Mouse (Mus musculus): Measurements from ENCODE around the gene Arhgap21. TPM values are rescaled to one million over a fixed set of nuclear protein-coding genes. Genes with fewer than 3 reads are reported as not detected.
A peak's percentile ranks its signal among the peaks of the same experiment; 100 is the strongest.

Gene Arhgap21
- polyA plus RNA-seq, 1 experiment from 2014 or later: 19.4 TPM

- ATAC-seq (replicated peaks; ENCODE audit: low FRiP score, low TSS enrichment, low read depth): no peak
- H3K4me3 ChIP-seq (ENCODE audit: low read depth, low read length): no peak overlapping the region
- 58% methylated on average over 8 of the region's 8 CpGs for WGBS
Measured at GRCm38 (mm10) chr2:20955376-20955775, 13.3 kb downstream of the Arhgap21 start.

GRCm38 (mm10) chr2:20952716-20953115, 16.0 kb downstream of the Arhgap21 start:
- 54% methylated on average over 4 of the region's 4 CpGs for WGBS
- H3K4me3 ChIP-seq (ENCODE audit: low read depth, low read length): no peak overlapping the region
- peak; percentile 38 for DNase-seq (ENCODE audit: low spot score)

More at GRCm38 (mm10) chr2:20955376-20955775, 13.3 kb downstream of the Arhgap21 start:
- no peak overlapping the region for H3K4me2 ChIP-seq (ENCODE audit: low read length)
- no peaks in the 10 kb centered on the region for H3K27me3 ChIP-seq (replicated peaks; ENCODE audit: control insufficient read depth, insufficient read depth, low read length)
- no peak overlapping the region for H3K9ac ChIP-seq (ENCODE audit: low read length)
- peak; percentile 50 for DNase-seq (ENCODE audit: low spot score)
- no peaks in the 10 kb centered on the region for H3K9me3 ChIP-seq (ENCODE audit: control insufficient read depth, low read length)
- no peaks in the 10 kb centered on the region for H3K36me3 ChIP-seq (ENCODE audit: control insufficient read depth, insufficient read depth, low read length)
- no peak overlapping the region for H3K27ac ChIP-seq (ENCODE audit: low read depth)
- H3K4me1 ChIP-seq (replicated peaks; ENCODE audit: control insufficient read depth, insufficient read depth, low read length): peaks cover 9% of the 10 kb centered on the region; the same call in 1 of the 2 replicates

GRCm38 (mm10) chr2:20949168-20949567, 19.5 kb downstream of the Arhgap21 start:
- no peak overlapping the region for H3K9ac ChIP-seq (ENCODE audit: low read length)
- no peaks in the 10 kb centered on the region for H3K9me3 ChIP-seq (ENCODE audit: control insufficient read depth, low read length)
- DNase-seq (ENCODE audit: low spot score): peak; percentile 16
- no peak for ATAC-seq (replicated peaks; ENCODE audit: low FRiP score, low TSS enrichment, low read depth)
- H3K4me2 ChIP-seq (ENCODE audit: low read length): no peak overlapping the region
- H3K27ac ChIP-seq (ENCODE audit: low read depth): no peak overlapping the region
- no peaks in the 10 kb centered on the region for H3K27me3 ChIP-seq (replicated peaks; ENCODE audit: control insufficient read depth, insufficient read depth, low read length)
- H3K4me3 ChIP-seq (ENCODE audit: low read depth, low read length): no peak overlapping the region
- H3K36me3 ChIP-seq (ENCODE audit: control insufficient read depth, insufficient read depth, low read length): no peaks in the 10 kb centered on the region
- H3K4me1 ChIP-seq (replicated peaks; ENCODE audit: control insufficient read depth, insufficient read depth, low read length): peaks cover 10% of the 10 kb centered on the region
- WGBS: 67% methylated on average over 3 of the region's 3 CpGs

More at GRCm38 (mm10) chr2:20952716-20953115, 16.0 kb downstream of the Arhgap21 start:
- H3K27me3 ChIP-seq (replicated peaks; ENCODE audit: control insufficient read depth, insufficient read depth, low read length): no peaks in the 10 kb centered on the region
- H3K9ac ChIP-seq (ENCODE audit: low read length): no peak overlapping the region
- H3K27ac ChIP-seq (ENCODE audit: low read depth): no peak overlapping the region
- no peak overlapping the region for H3K4me2 ChIP-seq (ENCODE audit: low read length)
- H3K4me1 ChIP-seq (replicated peaks; ENCODE audit: control insufficient read depth, insufficient read depth, low read length): peaks cover 19% of the 10 kb centered on the region
- no peak for ATAC-seq (replicated peaks; ENCODE audit: low FRiP score, low TSS enrichment, low read depth)
- H3K36me3 ChIP-seq (ENCODE audit: control insufficient read depth, insufficient read depth, low read length): no peaks in the 10 kb centered on the region
- H3K9me3 ChIP-seq (ENCODE audit: control insufficient read depth, low read length): no peaks in the 10 kb centered on the region

GRCm38 (mm10) chr2:20947036-20947435, 21.6 kb downstream of the Arhgap21 start:
- no peaks in the 10 kb centered on the region for H3K27me3 ChIP-seq (replicated peaks; ENCODE audit: control insufficient read depth, insufficient read depth, low read length)
- no peak overlapping the region for H3K4me3 ChIP-seq (ENCODE audit: low read depth, low read length)
- H3K9me3 ChIP-seq (ENCODE audit: control insufficient read depth, low read length): no peaks in the 10 kb centered on the region
- H3K4me1 ChIP-seq (replicated peaks; ENCODE audit: control insufficient read depth, insufficient read depth, low read length): peaks cover 28% of the 10 kb centered on the region
- peak; percentile 20 for DNase-seq (ENCODE audit: low spot score)
- H3K27ac ChIP-seq (ENCODE audit: low read depth): no peak overlapping the region
- 69% methylated on average over 1 of the region's 1 CpGs for WGBS
- H3K36me3 ChIP-seq (ENCODE audit: control insufficient read depth, insufficient read depth, low read length): no peaks in the 10 kb centered on the region
- no peak overlapping the region for H3K9ac ChIP-seq (ENCODE audit: low read length)
- H3K4me2 ChIP-seq (ENCODE audit: low read length): no peak overlapping the region
- no peak for ATAC-seq (replicated peaks; ENCODE audit: low FRiP score, low TSS enrichment, low read depth)

- no peaks in the 10 kb centered on the region for H3K27me3 ChIP-seq (replicated peaks; ENCODE audit: control insufficient read depth, insufficient read depth, low read length)
- no peak for DNase-seq (ENCODE audit: low spot score)
- WGBS: 88% methylated on average over 5 of the region's 5 CpGs
- no peak overlapping the region for H3K27ac ChIP-seq (ENCODE audit: low read depth)
- no peaks in the 10 kb centered on the region for H3K36me3 ChIP-seq (ENCODE audit: control insufficient read depth, insufficient read depth, low read length)
- no peak overlapping the region for H3K4me2 ChIP-seq (ENCODE audit: low read length)
- H3K9me3 ChIP-seq (ENCODE audit: control insufficient read depth, low read length): no peaks in the 10 kb centered on the region
- ATAC-seq (replicated peaks; ENCODE audit: low FRiP score, low TSS enrichment, low read depth): no peak
- no peak overlapping the region for H3K4me3 ChIP-seq (ENCODE audit: low read depth, low read length)
- peaks cover 32% of the 10 kb centered on the region for H3K4me1 ChIP-seq (replicated peaks; ENCODE audit: control insufficient read depth, insufficient read depth, low read length)
- H3K9ac ChIP-seq (ENCODE audit: low read length): no peak overlapping the region
Measured at GRCm38 (mm10) chr2:20945596-20945995, 23.1 kb downstream of the Arhgap21 start.

GRCm38 (mm10) chr2:20943730-20944454, 24.8 kb downstream of the Arhgap21 start:
- Histone ChIP-seq H3K9me3 (ENCODE audit: control insufficient read depth, low read length) (no peaks in the 10 kb centered on the region), H3K4me1 (replicated peaks; ENCODE audit: control insufficient read depth, insufficient read depth, low read length) (peaks cover 27% of the 10 kb centered on the region), H3K4me3 (ENCODE audit: low read depth, low read length) (no peak overlapping the region), H3K27me3 (replicated peaks; ENCODE audit: control insufficient read depth, insufficient read depth, low read length) (no peaks in the 10 kb centered on the region), H3K4me2 (ENCODE audit: low read length) (no peak overlapping the region), H3K9ac (ENCODE audit: low read length) (no peak overlapping the region), H3K27ac (ENCODE audit: low read depth) (no peak overlapping the region), H3K36me3 (ENCODE audit: control insufficient read depth, insufficient read depth, low read length) (no peaks in the 10 kb centered on the region)
- 43% methylated on average over 7 of the region's 7 CpGs for WGBS
- DNase-seq (ENCODE audit: low spot score) (peak; percentile 49), ATAC-seq (replicated peaks; ENCODE audit: low FRiP score, low TSS enrichment, low read depth) (no peak)

- no peak for DNase-seq (ENCODE audit: low spot score)
- no peaks in the 10 kb centered on the region for H3K9me3 ChIP-seq (ENCODE audit: control insufficient read depth, low read length)
- no peak overlapping the region for H3K27ac ChIP-seq (ENCODE audit: low read depth)
- peaks cover 22% of the 10 kb centered on the region for H3K4me1 ChIP-seq (replicated peaks; ENCODE audit: control insufficient read depth, insufficient read depth, low read length)
- no peaks in the 10 kb centered on the region for H3K36me3 ChIP-seq (ENCODE audit: control insufficient read depth, insufficient read depth, low read length)
- H3K9ac ChIP-seq (ENCODE audit: low read length): no peak overlapping the region
- 3% methylated on average over 5 of the region's 5 CpGs for WGBS
- ATAC-seq (replicated peaks; ENCODE audit: low FRiP score, low TSS enrichment, low read depth): no peak
- no peak overlapping the region for H3K4me2 ChIP-seq (ENCODE audit: low read length)
- H3K27me3 ChIP-seq (replicated peaks; ENCODE audit: control insufficient read depth, insufficient read depth, low read length): no peaks in the 10 kb centered on the region
- H3K4me3 ChIP-seq (ENCODE audit: low read depth, low read length): no peak overlapping the region
Measured at GRCm38 (mm10) chr2:20943222-20943621, 25.5 kb downstream of the Arhgap21 start.

- ATAC-seq (replicated peaks; ENCODE audit: low FRiP score, low TSS enrichment, low read depth) (0 out of 2 replicates have a peak, but pooled peaks have one; percentile 42), DNase-seq (ENCODE audit: low spot score) (no peak)
- Histone ChIP-seq H3K36me3 (ENCODE audit: control insufficient read depth, insufficient read depth, low read length) (no peaks in the 10 kb centered on the region), H3K4me2 (ENCODE audit: low read length) (peak overlapping the region; percentile 6; the same call in 1 of the 2 replicates), H3K4me1 (replicated peaks; ENCODE audit: control insufficient read depth, insufficient read depth, low read length) (peaks cover 22% of the 10 kb centered on the region), H3K9me3 (ENCODE audit: control insufficient read depth, low read length) (no peaks in the 10 kb centered on the region), H3K27me3 (replicated peaks; ENCODE audit: control insufficient read depth, insufficient read depth, low read length) (no peaks in the 10 kb centered on the region), H3K27ac (ENCODE audit: low read depth) (no peak overlapping the region), H3K9ac (ENCODE audit: low read length) (no peak overlapping the region), H3K4me3 (ENCODE audit: low read depth, low read length) (no peak overlapping the region)
- WGBS: 20% methylated on average over 10 of the region's 10 CpGs
Measured at GRCm38 (mm10) chr2:20942434-20943198, 26.1 kb downstream of the Arhgap21 start.

Data from intestine, embryonic 14.5 days (tissue).